Mouse (Mus musculus) 3134 (cell line): ENCODE data around the gene Vmn1r41.

Experiments
- DNase-seq: peaks from one replicate; pipeline ENCODE4 v3.0.0-alpha.2; 2011; ENCODE audit warnings: low spot score; ENCODE audit not compliant: insufficient read length; ENCODE audit errors: extremely low read depth

The Vmn1r41 gene

GRCm38 (mm10) chr6:89740466-89740865 is at the start of gene Vmn1r41:
Gene Vmn1r41 (plus strand): TSS chr6:89740766.
- DNase-seq: no peak

DNA sequence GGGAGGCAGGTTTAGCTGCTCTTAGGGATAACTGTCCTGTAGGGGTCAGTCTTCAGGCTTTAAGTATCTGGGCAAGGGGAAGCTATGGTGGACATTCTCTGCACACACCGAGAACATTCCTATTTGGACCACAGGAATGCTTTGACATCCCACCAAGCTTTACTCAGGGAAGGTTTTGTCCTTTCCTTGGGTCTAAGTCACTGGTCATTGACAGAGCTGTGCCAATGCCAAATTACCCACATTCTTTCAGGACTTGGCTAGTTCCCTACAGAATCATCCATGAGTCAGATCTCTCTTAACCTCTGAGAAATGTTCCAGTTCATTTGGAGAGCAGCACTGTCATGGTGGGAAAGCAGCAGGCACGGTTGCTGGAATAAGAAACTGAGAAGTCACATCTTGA is 33.9 kb upstream of the Vmn1r41 start:
- DNase-seq: peak; percentile 76

GRCm38 (mm10) chr6:89707240-89707639 is 33.3 kb upstream of the Vmn1r41 start, which contains the start of gene Vmn1r40:
Gene Vmn1r40 (plus strand): TSS chr6:89707540.
- no peak for DNase-seq

- DNase-seq: no peak
These were observed 22.5 kb upstream of the Vmn1r41 start for GRCm38 (mm10) chr6:89718051-89718450.

- DNase-seq: no peak
These were observed 2.2 kb downstream of the Vmn1r41 start for GRCm38 (mm10) chr6:89742811-89743210.

DNA sequence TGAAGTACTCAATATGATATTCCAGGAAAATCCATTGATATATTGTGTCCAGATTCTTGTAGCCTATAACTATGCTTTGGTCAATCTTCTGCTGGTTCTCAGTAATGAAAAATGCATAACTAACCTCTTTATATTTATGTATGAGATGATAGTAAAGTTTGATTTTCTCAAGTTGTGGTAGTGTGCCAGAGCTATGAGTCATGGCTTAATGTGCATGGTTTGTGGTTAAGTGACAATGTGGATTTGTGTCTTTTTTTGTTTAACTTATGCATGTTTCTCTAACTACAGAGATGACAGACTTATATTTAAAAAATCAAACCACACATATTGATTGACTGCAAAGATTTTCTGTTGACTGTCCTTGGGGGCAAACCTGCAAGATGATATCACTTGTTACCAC is 49.7 kb downstream of the Vmn1r41 start:
- DNase-seq: no peak
